Comparison of ENCODE assay signal across 33 mouse cellular contexts in genomic region chr5:93103603-93104002, GRCm38 (mm10). TPM values are rescaled to one million over a fixed set of nuclear protein-coding genes. Genes with fewer than 3 reads are reported as not detected.
A peak's percentile ranks its signal among the peaks of the same experiment; 100 is the strongest.
DNase-seq lines count a peak whose midpoint lies in the region; ATAC-seq and TF ChIP-seq lines count a peak whose summit lies in the region.
"Had no signal": no experiment of that assay in that cellular context is flagged by ENCODE, and none has a peak within 500 bp of the region (broad histone marks: within the 10 kb centered on the region; RNA-seq: fewer than 3 reads in every experiment).

No protein-coding gene starts in this region.

- WGBS in kidney, adult 2 months = 48% methylated on average over 8 of the region's 8 CpGs
- 74% methylated on average over 8 of the region's 8 CpGs for WGBS in kidney, embryonic 14.5 days

- no peak overlapping the region for H3K27ac ChIP-seq in kidney, adult 2 months (ENCODE audit: insufficient read depth, low read depth, low read length)
- H3K27ac ChIP-seq in kidney, embryonic 14.5 days (ENCODE audit: low read depth, low read length) = no peak overlapping the region
- H3K27ac ChIP-seq: embryonic facial prominence, embryonic 12.5 days; forebrain, embryonic 12.5 days; heart, embryonic 13.5 days; hindbrain, embryonic 10.5 days; hindbrain, embryonic 15.5 days; liver, embryonic 15.5 days; neural tube, embryonic 12.5 days; stomach, postnatal 0 days had no signal

- H3K4me2 ChIP-seq in kidney, embryonic 14.5 days (replicated peaks; ENCODE audit: low read depth, low read length) = no peak overlapping the region
- H3K4me2 ChIP-seq in myocyte (ENCODE audit: low read depth) = peak overlapping the region; percentile 66
- H3K4me2 ChIP-seq: embryonic facial prominence, embryonic 12.5 days; forebrain, embryonic 12.5 days; heart, embryonic 13.5 days; hindbrain, embryonic 15.5 days; liver, embryonic 15.5 days; lung, embryonic 14.5 days; neural tube, embryonic 12.5 days had no signal

- TF ChIP-seq POLR2A in kidney, adult 2 months (IDR thresholded peaks at IDR 0.05; ENCODE audit: low read depth, low read length) = no peak
- TF ChIP-seq POLR2A in myocyte (IDR thresholded peaks at IDR 0.05; ENCODE audit: insufficient read length, low read depth) = no peak

- TF ChIP-seq CTCF in kidney, adult 2 months (conservative IDR thresholded peaks at IDR 0.05; ENCODE audit: insufficient read depth, insufficient read length, low read depth, low read length) = no peak

- H3K9ac ChIP-seq in kidney, embryonic 14.5 days (ENCODE audit: low read depth, low read length) = no peak overlapping the region
- H3K9ac ChIP-seq: embryonic facial prominence, embryonic 12.5 days; forebrain, embryonic 12.5 days; heart, embryonic 13.5 days; hindbrain, embryonic 15.5 days; liver, embryonic 15.5 days; lung, embryonic 14.5 days; neural tube, embryonic 12.5 days had no signal

- ATAC-seq in kidney, embryonic 14.5 days (ENCODE audit: low FRiP score, low TSS enrichment) = no peak
- ATAC-seq: inflammation-experienced regulatory T-cells, adult 6 months; midbrain, embryonic 16.5 days had no signal

- peaks cover 89% of the 10 kb centered on the region for H3K79me2 ChIP-seq in myocyte (ENCODE audit: control insufficient read depth, insufficient read depth)

- peak; percentile 48 for DNase-seq in kidney, adult 2 months
- DNase-seq in 3T3-L1 (ENCODE audit: low read depth, low spot score) (peak; percentile 98), NIH3T3 (ENCODE audit: low read depth) (peak; percentile 73)
- no peak for DNase-seq in spleen, postnatal 10 days (ENCODE audit: low spot score in 2 of 2)
- no peak for DNase-seq in adrenal gland, postnatal 4 days (ENCODE audit: low spot score in 2 of 2)
- DNase-seq: adrenal gland, postnatal 25 days; cerebellum, adult 2 months; cerebellum, postnatal 25 days; gastrocnemius, postnatal 25 days; heart, postnatal 10 days; kidney, adult 11 months; kidney, postnatal 14 days; liver; lung, embryonic 14.5 days; lung, postnatal 14 days; right cerebral cortex, adult 18-20 months; spleen, adult 18-20 months; thymus, adult 18-20 months; thymus, postnatal 4 days had no signal

- no peaks in the 10 kb centered on the region for H3K36me3 ChIP-seq in kidney, adult 2 months (ENCODE audit: control insufficient read depth, insufficient read depth, low read length)
- H3K36me3 ChIP-seq in kidney, embryonic 14.5 days (ENCODE audit: control insufficient read depth, insufficient read depth, low read length) = peaks cover 4% of the 10 kb centered on the region; the same call in 1 of the 2 replicates
- H3K36me3 ChIP-seq in myocyte (ENCODE audit: control insufficient read depth, insufficient read depth) = no peaks in the 10 kb centered on the region
- H3K36me3 ChIP-seq: embryonic facial prominence, embryonic 12.5 days; hindbrain, embryonic 15.5 days; liver, embryonic 15.5 days had no signal

- no peak overlapping the region for H3K4me3 ChIP-seq in kidney, adult 2 months (ENCODE audit: insufficient read depth, low read depth, low read length)
- H3K4me3 ChIP-seq in kidney, embryonic 14.5 days (ENCODE audit: low read length) = no peak overlapping the region
- H3K4me3 ChIP-seq in myocyte = no peak overlapping the region
- H3K4me3 ChIP-seq: embryonic facial prominence, embryonic 12.5 days; erythroblast, embryonic 14.5 days; forebrain, embryonic 12.5 days; heart, embryonic 13.5 days; hindbrain, embryonic 10.5 days; hindbrain, embryonic 15.5 days; liver, embryonic 15.5 days; neural tube, embryonic 12.5 days had no signal

- H3K9me3 ChIP-seq in kidney, embryonic 14.5 days (ENCODE audit: control insufficient read depth, low read length) = no peaks in the 10 kb centered on the region
- H3K9me3 ChIP-seq: embryonic facial prominence, embryonic 12.5 days; forebrain, embryonic 12.5 days; G1E; heart, embryonic 13.5 days; hindbrain, embryonic 15.5 days; liver, embryonic 15.5 days; neural tube, embryonic 12.5 days had no signal

- H3ac ChIP-seq in myocyte (ENCODE audit: control insufficient read depth, insufficient read length) = no peak overlapping the region

- peaks cover 9% of the 10 kb centered on the region for H3K4me1 ChIP-seq in kidney, adult 2 months (ENCODE audit: control insufficient read depth, insufficient read depth, low read length)
- H3K4me1 ChIP-seq in kidney, embryonic 14.5 days (ENCODE audit: control insufficient read depth, insufficient read depth, low read length) = peaks cover 44% of the 10 kb centered on the region

- H3K27me3 ChIP-seq in kidney, adult 2 months (replicated peaks; ENCODE audit: control insufficient read depth, insufficient read depth, low read length) = no peaks in the 10 kb centered on the region
- no peaks in the 10 kb centered on the region for H3K27me3 ChIP-seq in kidney, embryonic 14.5 days (ENCODE audit: control insufficient read depth, insufficient read depth, low read length)
- H3K27me3 ChIP-seq in myocyte (ENCODE audit: control insufficient read depth, insufficient read depth, insufficient read length) = no peaks in the 10 kb centered on the region
- H3K27me3 ChIP-seq: embryonic facial prominence, embryonic 12.5 days; forebrain, embryonic 12.5 days; heart, embryonic 13.5 days; hindbrain, embryonic 15.5 days; liver, embryonic 15.5 days; neural tube, embryonic 12.5 days had no signal

TF ChIP-seq in myocyte, 11 proteins besides CTCF, POLR2A, EP300 and RAD21:
- TF ChIP-seq USF1 (IDR thresholded peaks at IDR 0.05; ENCODE audit: low read depth) (no peak), TCF3 (IDR thresholded peaks at IDR 0.05; ENCODE audit: insufficient read length, low read depth) (no peak), CEBPB (IDR thresholded peaks at IDR 0.05; ENCODE audit: insufficient read depth, poor library complexity, severe bottlenecking) (no peak), MYOD1 (IDR thresholded peaks at IDR 0.05; ENCODE audit: control insufficient read depth in 1 of 3, insufficient read length in 2 of 3, low read depth in 2 of 3) (no peak), MYOG (IDR thresholded peaks at IDR 0.05; ENCODE audit: control insufficient read depth in 1 of 3, insufficient read depth in 1 of 3, insufficient read length in 2 of 3, low read depth in 2 of 3) (no peak), POLR2AphosphoS2 (IDR thresholded peaks at IDR 0.05; ENCODE audit: insufficient read length, low read depth) (no peak), SRF (IDR thresholded peaks at IDR 0.05; ENCODE audit: control insufficient read depth, insufficient read length, low read depth) (no peak), MAX (IDR thresholded peaks at IDR 0.05; ENCODE audit: low read depth) (no peak), REST (IDR thresholded peaks at IDR 0.05; ENCODE audit: insufficient read depth, insufficient read length) (no peak), TCF12 (IDR thresholded peaks at IDR 0.05; ENCODE audit: insufficient read depth, poor library complexity, severe bottlenecking) (no peak)

RNA-seq across cellular contexts. Expression of gene Sept11, which starts 10.4 kb away (rescaled TPM):
- 46.0 and 50.7 TPM in 2 replicates for polyA plus RNA-seq in kidney, adult 2 months (2012; rRNA removed)
- polyA plus RNA-seq in kidney, embryonic 14.5 days (2014; fragmentation: Nextera tagmentation; extraction: Ambion mirVana) = 131 and 224 TPM in 2 replicates
- polyA plus RNA-seq in myocyte (2012; fragmentation: generic; extraction: Trizol) = 114 TPM
- 100 to 1,000 TPM; 114 to 144 TPM for total RNA-seq in adrenal gland, postnatal 4 days (2021)

RNA-seq across cellular contexts. Expression of gene Sowahb, which starts 58.8 kb away (rescaled TPM):
- 7.8 and 10.1 TPM in 2 replicates for polyA plus RNA-seq in kidney, adult 2 months (2012; rRNA removed)
- 1.4 and 1.7 TPM in 2 replicates for polyA plus RNA-seq in kidney, embryonic 14.5 days (2014; fragmentation: Nextera tagmentation; extraction: Ambion mirVana)
- not detected for polyA plus RNA-seq in myocyte (2012; fragmentation: generic; extraction: Trizol)
- total RNA-seq in adrenal gland, postnatal 4 days (2021) = under 1 TPM; 0.85 to 0.90 TPM
- total RNA-seq: adrenal gland, postnatal 25 days; gastrocnemius, postnatal 25 days had no signal
- polyA plus RNA-seq: G1E; heart, embryonic 13.5 days; hindbrain, embryonic 15.5 days; inflammation-experienced regulatory T-cells, adult 6 months; midbrain, embryonic 16.5 days; neural tube, embryonic 12.5 days had no signal

Comparison
In these comparisons a context has a peak if more than half of its experiments do, and no peak if none do; other contexts are left out.
1. DNase-seq: peak in kidney, adult 2 months (single experiment), 3T3-L1 (single experiment) and NIH3T3 (single experiment); none in spleen, postnatal 10 days (0 of 2) and adrenal gland, postnatal 4 days (0 of 2).